Mouse (Mus musculus): Measurements from ENCODE around the gene Tom1l2.

DNA sequence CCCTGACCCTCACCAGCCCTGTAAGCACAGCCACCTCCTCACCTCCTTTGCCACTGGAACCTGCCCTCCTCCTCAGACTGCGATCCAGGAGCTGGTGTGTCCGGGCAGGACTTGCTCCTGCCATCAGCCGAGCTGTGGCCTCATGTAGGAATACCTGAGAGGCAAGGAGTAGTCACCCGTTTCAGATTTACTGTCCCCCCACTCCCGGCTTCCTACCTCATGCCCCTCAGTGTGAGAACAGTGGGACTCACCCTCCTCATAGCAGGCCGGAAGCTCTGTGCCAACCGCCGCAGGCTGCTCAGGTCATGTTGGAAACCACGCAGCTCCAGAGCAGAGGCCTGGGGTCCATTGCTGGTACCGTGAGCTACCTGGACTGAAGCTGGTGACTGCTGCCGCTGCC lies 152.3 kb downstream of the Tom1l2 start:
- no peak for TF ChIP-seq CTCF (conservative IDR thresholded peaks at IDR 0.05; ENCODE audit: low read length)
- no peak for TF ChIP-seq NANOG (IDR thresholded peaks at IDR 0.05; ENCODE audit: borderline replicate concordance, low read length)
